Mouse (Mus musculus) ovary, adult 18-20 months (tissue): ENCODE results near the gene Morn2.
A peak's percentile ranks its signal among the peaks of the same experiment; 100 is the strongest.
"Not testable (repeated sequence)": the region's sequence is repeated elsewhere in the genome, so short reads cannot be mapped to it uniquely, and the experiment has no call there.

Source experiments
- DNase-seq: peaks from one replicate; pipeline ENCODE4 v3.0.0; 2022; ENCODE audit warnings: low spot score, mixed read lengths

Morn2 gene

DNA sequence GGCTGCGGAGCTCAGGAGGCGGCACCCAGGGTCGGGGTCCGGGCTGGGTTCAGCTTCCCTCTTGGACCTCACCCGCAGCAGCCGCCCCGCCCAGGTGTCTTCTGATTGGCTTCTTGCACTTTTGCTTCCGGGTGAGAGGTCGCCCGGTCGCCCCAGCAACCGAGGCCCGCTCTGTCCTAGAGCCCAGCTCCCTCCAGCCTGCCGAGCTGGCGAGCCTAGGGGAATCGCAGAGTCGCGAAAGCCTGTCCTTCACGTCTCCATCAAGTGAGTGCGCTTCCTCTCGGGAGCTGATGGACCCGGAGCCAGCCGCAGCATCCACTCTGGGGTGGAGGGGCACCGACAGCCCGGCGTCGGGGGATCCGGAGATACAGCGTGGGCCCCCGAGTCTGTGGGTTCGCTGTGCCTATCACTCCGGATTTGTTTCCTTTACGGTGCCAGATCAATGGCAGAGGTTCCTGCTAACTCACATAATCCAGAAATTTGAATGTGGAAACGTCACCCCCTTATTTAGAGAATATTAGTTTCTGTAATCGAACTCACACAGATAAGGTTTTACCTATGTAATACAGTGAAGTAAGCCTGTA lies at the start of gene Morn2, which contains the start of gene Dhx57:
Gene Morn2 (plus strand): TSS at position 130 of the 584 bp plus-strand sequence.
Gene Dhx57 (minus strand): TSS at position 403 of the 584 bp plus-strand sequence.
- DNase-seq, result peak; percentile 95

DNA sequence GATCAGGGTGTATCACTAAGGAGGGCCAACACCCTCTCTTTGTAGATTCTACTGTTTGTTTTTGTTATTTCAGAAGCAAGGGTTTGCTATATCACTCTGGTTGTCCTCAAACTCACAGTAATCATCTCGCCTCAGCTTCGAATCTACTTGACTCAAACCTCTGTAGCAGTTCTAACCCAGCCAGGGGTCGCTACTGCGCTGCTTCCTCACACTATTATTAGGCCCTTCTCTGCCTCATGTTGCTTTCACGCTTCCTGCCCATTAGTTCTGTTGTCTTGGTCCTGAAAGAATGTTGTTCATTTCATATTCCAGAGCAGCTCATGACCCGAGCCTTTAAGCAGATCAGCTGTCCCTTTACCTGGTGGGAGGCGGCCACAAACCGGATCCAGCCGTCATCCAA lies 48.4 kb upstream of the Morn2 start:
- DNase-seq, result no peak

DNA sequence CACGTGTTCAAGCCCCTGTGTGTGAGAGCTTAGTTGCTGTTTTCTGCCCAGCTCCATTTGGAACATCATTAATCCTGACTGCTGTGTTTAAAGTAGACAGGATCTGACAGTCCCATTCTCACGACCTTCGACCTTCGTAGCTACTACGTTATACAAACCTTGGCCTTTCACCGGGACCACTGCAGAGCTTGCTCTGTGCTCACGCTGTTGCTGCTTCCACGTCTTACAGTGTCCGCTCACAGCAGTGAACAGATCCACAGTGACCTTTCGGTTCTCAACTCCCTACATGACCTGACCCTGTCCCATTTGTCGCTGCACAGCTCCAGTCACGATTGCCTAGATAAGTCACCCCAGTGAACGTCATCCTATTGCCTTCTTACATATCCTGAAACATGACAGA lies 46.9 kb upstream of the Morn2 start:
- DNase-seq, result no peak

DNA sequence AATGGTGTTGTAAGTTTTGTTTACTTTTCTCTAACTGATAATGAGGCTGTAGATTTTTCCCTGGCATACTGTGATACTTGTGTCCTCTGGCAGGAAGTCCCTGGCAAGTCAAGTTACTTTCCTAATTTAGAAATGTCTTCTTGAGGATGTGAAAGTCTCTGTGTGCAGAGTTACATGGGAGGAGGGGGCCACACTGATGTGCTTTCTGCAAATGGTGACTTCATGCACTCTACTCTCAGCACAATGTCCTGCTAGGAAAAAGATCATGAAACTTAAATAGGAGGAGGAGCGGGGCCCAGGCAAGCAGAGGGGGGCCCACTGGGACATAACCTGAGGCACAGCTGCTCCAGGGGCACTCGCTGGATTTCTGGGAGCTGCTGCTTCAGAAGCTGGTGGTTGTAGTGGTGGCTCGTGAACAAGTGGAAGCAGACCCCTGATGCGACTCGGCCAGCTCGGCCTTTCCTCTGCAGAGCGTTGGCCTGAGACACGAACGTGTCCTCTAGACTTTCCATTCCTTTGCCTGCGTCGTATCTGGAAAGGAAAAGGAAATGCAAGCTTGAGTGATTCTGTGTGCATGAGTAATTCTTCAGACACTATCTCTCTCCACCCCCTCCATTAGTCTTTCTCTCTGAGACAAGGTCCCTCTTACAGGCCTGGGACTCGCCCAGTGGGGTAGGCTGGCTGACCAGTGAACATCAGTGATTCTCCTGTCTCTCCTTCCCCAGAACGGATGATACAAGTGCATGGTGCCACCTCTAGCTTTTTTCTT lies 37.1 kb upstream of the Morn2 start:
- DNase-seq, result no peak

DNA sequence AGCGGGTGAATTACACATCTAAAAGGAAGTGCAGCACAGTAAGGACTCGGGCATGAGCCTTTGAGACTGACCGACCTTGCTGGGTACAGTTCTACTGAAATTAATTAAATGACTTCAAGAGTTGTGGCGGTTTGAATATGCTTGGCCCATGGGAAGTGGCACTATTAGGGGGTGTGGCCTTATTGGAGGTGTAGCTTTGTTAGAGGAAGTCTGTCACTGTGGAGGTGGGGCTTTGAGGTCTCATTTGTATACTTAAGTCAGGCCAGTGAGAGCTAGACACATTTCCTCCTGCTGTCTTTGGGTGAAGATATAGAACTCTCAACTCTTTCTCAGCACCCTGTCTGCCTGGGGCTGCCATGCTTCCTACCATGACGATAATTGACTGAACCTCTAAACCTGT lies 35.6 kb upstream of the Morn2 start:
- DNase-seq, result no peak

DNA sequence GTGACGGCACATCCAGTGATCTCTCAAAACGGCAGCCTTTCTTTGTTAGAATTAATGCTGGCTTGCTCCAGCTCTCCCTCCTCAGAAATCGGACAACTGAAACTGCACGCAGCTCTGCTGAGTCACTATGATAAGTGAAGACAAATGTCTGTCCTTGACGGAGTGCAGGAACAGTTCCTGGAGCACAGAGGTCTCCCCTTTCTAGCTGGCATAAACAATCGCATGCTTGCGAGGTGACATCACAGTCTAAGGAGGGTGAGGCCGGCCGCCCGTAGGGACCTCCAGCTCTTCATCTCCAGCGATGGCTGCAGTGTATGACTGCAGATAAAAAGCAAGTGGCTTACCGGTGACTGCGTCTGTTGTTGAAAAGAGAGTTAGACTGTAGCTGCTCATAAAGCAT lies 34.8 kb upstream of the Morn2 start:
- peak; percentile 83 for DNase-seq

DNA sequence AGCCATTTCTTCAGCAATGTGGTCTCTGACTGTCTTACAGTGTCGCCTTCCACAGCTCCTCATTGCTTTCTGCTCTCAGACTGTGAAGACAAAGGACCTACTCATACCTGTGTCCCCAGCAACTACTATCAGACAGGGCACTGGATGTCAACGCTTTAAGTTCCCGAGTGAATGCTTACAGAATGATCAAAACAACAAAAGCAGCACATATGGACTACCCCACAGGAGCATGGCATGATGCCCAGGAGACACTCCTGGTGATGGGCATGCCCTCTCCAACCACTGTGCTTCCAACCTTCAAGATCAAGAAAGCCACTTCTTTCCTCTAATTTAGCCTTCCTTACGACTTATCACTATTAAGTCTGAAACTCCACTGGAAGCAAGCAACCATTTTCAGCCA lies 22.9 kb upstream of the Morn2 start:
- no peak for DNase-seq

DNA sequence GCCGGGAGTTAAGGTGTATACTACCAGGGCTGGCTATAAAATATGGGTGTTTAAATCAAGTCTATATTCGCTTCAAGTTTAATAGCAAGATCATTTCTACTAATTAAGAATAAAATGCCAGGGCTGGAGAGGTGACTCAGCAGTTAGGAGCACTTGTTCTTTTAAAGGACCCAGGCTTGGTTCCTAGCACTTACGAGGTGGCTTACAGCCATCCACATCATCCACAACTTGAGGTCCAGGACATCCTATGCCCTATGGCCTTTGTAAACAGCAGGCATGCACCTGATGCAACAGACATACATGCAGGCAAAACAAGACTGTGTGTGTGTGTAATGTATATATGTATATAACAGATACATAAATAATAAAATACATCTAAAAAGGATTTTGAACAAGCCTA lies 21.9 kb upstream of the Morn2 start:
- no peak for DNase-seq

DNA sequence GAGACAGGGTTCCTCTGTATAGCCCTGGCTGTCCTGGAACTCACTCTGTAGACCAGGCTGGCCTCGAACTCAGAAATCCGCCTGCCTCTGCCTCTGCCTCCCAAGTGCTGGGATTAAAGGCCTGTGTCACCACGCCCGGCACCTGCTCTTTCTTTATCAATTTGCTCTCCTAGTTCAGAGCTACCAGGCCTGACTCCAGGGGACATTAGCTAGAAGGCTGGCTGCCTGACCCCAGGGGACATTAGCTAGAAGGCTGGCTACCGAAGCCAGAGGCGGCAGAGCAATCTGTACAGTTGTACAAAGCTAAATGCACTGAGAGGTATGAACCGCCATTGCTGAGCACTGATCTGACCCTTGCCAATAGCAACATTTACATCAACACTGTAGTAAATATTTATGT lies 19.4 kb upstream of the Morn2 start:
- not testable (repeated sequence) for DNase-seq

DNA sequence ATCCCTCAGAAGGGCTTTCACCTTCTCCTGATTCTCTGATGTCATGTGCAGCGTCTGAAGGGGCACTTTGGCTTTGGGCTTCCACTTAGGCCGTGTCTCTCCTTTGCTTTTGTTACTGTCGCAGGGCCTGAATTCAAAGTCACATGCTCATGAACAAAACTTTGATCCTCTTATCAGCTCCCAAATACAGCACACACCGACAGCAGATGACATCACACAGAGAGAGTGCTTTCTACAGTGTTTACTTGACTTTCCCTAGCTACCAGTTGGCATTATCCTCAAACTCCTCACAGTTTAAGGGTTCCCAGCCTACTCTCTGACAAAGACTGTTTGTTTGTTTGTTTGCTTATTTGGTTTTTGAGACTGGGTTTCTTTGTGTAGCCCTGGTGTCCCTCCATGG lies 11.7 kb upstream of the Morn2 start:
- no peak for DNase-seq

DNA sequence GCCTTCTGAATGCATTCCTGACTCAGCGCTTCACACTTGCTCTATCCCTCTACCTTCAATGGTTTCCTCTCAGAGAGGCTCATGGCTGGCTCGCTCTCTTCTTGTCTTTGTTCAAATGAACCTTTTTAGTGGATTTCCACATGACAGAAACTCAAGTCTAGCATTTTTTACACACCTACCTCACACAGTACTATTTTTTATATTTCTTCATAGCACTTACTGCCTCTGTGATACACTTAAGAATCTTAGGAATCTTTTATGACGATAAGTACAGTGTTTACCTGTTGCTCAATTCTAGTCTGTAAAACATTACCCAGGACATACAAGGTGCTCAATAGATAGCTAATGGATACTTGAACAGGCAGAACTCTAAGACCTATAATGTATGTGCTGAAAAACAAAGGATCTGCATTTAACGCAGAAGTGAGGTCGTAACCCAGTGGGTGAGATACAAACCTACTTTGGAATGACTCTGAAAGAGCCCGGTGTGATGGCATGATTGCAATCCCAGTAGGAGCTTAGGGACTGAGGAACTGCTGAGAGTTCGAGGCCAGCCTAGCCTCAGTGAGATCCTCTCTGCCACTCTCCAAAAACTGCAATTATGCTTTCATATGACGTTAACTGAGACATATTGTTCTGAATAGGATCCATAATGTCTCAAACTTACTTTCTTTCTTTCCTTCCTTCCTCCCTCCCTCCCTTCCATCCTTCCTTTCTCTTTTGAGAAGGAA lies 10.5 kb upstream of the Morn2 start:
- DNase-seq, result no peak

DNA sequence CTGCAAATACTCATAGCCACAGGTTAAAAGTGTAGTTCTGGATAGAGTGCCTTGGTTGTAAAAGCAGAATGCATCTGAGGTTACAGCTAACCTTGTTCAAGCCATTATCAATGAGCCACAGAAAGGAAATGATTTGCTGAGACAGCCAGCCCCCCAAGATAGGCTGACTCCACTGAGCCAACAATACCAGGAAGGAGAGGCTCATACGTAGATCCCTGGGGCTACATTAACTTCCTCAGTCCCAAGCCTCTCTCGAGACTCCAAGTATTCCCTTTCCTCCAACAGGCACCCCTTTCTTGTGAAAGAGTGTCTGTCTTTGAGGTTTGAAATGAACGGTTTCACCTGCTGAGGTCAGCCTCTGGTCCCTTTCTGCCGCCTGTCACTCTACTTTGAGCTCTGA lies 5.6 kb upstream of the Morn2 start:
- no peak for DNase-seq

DNA sequence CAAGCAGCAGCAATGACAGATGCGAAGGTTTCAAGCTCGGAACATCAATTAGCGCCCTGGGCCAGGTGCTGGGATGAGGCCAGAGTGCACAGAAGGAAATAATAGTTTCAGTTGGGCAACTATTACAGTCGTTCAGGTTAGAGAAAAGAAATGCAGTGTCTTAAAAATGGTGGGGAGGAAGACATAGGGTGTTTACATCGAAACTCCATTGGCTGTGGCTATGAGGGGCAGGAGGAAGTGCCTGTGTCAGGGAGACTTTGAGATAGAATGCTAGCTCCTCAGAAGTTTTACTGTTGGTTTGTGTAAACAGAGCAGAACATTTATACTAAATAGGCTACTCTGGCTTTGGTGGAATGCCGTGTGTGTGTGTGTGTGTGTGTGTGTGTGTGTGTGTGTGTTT lies 2.0 kb upstream of the Morn2 start:
- DNase-seq, result no peak

DNA sequence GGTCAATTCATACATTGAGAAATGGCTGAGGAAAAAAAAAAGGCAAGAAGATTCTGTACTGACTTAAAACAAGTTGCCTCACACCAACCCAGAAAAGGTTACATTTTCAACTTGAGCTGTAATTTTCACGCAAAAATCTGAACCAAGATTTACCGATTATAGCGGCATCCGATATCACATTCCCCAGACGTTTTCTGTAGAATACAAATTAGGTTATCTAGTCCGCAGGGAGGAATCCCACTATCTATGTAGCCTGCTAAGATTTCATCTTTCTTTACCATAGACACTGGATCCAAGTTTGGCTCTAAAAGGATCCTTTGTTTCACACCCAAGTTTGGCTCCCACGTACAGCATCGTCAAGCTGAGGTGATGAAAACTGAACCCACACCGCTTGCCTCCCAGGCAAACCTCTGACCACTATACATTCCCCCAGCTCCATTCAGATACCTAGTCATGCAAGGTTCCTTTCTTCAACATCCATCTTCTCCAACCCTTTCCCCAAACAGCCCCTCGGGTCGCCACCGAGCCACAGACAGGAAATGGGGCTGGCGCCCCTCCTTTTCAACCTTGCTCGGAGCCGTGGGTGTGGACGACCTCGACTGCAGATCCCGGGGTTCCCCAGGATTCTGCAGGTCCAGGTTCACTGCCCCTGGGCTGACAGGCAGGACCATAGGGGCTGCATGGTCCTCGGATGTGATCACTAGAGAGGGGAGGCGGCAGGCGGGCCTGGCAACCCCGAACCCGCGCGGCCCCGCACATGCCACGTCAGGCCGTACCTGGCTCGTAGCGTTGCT lies 526 bp upstream of the Morn2 start:
- no peak for DNase-seq

DNA sequence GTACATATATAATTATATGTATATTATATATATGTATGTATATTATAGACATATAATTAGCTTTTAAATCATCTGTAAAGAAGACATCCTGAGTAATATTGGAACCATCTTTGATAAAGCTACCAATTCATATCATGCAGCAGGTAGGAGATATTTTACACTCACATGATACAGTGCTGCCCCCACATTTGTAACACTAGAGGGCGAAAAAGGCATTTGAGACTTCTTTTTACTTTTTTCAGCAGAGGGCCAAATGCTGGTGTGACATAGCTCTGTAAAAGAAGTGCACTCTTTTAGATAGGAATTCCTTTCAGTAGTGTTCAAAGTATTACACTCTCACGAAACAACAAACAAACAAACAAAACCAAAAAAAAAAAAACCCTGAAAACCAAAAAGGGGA lies 1.1 kb downstream of the Morn2 start:
- no peak for DNase-seq

DNA sequence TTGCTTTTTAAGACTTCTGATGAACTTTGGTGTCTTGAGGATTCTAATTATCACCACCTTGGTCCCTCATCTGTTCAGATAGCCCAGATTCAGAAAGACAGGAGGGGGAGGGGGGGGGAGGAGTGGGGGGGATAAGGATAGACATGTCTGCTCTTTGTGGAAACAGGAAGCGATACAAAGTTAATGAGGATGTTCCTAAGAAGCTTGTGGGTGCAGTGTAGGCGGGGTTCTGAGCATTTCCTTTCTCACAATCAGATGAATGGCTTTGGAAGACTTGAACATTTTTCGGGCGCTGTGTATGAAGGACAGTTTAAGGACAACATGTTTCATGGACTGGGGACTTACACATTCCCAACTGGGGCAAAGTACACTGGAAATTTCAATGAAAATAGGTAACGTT lies 5.3 kb downstream of the Morn2 start:
- no peak for DNase-seq

DNA sequence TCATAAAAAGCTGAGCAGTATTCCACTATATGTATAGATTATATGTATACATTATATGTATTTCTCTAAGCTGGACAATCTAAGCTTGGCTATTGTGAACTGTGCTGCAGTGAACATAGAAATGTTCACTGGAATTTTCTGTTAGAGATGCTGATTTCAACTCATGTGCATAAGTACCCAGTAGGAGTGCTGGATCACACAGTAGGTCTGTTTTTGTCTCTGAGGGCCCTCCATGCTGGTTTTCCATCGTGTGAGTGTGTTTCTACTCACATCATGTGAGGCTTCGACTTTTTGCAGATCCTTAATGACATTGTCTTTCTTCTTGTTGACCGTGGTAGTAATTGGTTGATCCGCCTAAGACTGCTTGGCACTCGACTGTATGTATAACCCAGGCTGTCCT lies 8.8 kb downstream of the Morn2 start:
- no peak for DNase-seq

DNA sequence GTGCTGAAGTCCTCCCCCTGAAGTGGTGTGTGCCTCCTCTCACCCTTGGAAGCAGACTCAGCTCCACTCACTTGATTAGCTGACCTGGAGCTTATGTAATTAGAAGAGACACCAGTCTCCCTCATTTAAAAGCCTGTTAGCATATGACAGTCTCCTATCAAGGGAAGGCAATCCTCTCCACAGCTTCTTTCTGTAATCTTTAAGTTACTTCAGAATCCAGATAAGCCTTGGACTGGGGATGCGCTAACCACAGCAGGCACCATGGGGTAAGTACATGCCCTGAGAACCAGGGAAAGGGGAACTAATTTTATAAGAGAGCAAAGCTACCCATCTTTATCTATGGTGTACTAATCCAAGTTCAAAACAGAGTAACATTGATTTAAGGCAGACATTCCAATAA lies 17.2 kb downstream of the Morn2 start, which contains the start of gene Arhgef33:
Gene Arhgef33 (plus strand): TSS at position 157 of the 400 bp plus-strand sequence.
- DNase-seq, result no peak

DNA sequence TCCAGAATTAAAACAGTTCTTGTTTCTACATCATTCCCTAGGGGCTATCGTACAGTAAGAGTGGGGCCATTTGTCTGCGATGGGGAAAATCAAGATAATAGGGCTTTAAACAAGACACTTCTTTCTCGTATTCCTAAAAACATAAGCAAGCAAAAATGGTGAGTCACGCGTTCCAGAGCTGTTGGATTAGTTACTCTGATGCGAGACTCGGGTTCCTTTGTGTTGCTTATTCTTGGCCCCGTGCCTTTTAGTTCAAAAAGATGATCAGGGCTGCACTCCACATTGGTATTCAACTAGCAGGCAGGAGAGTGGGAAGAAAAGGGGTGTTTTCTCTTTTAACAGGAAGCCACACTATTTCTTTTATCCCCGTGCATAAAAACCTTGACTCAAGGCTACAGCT lies 21.8 kb downstream of the Morn2 start:
- no peak for DNase-seq

DNA sequence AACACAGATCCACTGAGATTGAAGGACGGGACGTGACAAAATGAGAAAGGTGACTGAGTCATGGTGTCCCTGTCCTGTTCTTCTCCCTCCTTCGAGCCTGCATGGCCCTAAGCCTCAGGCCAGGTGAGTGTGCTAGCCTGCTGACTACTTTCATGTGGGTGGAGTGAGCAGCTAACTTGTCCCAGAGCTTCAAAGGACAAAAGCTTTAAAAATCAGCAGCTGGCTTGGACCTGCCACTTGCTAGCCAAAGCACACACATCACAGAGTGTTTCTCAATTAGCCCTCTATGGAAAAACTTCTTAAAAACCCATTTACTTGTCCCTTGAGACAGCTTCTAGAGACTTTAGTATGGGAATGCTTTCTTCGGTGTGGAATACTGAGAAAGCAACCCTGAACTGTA lies 22.4 kb downstream of the Morn2 start:
- no peak for DNase-seq

DNA sequence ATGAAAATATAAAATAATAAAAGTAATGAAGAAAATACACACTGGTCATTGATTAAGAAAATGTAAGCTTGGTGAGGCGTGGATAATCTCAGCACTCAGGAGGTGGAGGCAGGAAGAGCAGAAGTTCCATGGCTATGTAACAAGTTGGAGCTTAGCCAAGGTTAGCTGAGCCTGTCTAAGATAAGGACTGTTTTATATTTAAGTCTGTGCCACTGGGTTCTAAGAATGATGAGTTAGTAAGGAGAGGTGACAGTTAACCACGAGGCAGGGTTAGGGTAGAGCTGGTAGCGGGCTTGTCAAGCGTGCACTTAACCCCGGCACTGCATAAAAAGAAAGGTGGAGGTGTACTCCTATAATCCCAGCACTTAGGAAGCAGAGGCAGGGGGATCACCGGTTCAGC lies 32.2 kb downstream of the Morn2 start:
- no peak for DNase-seq

DNA sequence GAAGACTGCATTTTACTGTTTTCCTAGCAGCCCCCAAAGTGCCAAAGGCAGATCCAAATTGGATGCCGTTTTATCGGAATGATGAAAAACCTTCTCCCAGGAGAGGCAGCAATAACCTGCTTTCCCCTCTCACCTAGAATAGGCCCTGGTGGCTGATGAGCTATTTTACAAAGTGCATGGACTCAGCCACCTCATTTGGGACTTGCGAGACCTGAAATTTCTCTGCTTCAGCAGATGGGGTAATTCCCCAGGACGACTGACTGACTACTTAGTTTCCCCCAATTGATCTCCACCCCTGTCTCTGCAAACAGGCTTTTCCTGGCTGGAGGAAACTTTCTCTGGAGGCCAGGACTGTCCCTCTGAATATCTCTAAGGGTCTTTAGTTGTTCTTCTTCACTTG lies 33.0 kb downstream of the Morn2 start:
- DNase-seq, result no peak
